Mouse (Mus musculus): ENCODE results near the gene Cfap20.
A peak's percentile ranks its signal among the peaks of the same experiment; 100 is the strongest.

Cfap20 gene

GRCm38 (mm10) chr8:95434686-95435439, at the start of gene Cfap20:
Gene Cfap20 (minus strand): TSS chr8:95434869.
- peak; percentile 99 for DNase-seq (ENCODE audit: low spot score)

- DNase-seq (ENCODE audit: low spot score), result no peak
These were observed 35.3 kb upstream of the Cfap20 start for GRCm38 (mm10) chr8:95470008-95470407.

- no peak for DNase-seq (ENCODE audit: low spot score)
These were observed 34.3 kb upstream of the Cfap20 start for GRCm38 (mm10) chr8:95468995-95469394.

- DNase-seq (ENCODE audit: low spot score), result no peak
These were observed 31.9 kb upstream of the Cfap20 start for GRCm38 (mm10) chr8:95466543-95466942.

- no peak for DNase-seq (ENCODE audit: low spot score)
These were observed 17.8 kb upstream of the Cfap20 start for GRCm38 (mm10) chr8:95452518-95452917.

- no peak for DNase-seq (ENCODE audit: low spot score)
These were observed 15.6 kb upstream of the Cfap20 start for GRCm38 (mm10) chr8:95450271-95450670.

- no peak for DNase-seq (ENCODE audit: low spot score)
These were observed 13.0 kb upstream of the Cfap20 start for GRCm38 (mm10) chr8:95447661-95448060.

GRCm38 (mm10) chr8:95445042-95445441, 10.4 kb upstream of the Cfap20 start:
- no peak for DNase-seq (ENCODE audit: low spot score)

GRCm38 (mm10) chr8:95441491-95442039, 6.9 kb upstream of the Cfap20 start:
- no peak for DNase-seq (ENCODE audit: low spot score)

GRCm38 (mm10) chr8:95440168-95440709, 5.6 kb upstream of the Cfap20 start:
- no peak for DNase-seq (ENCODE audit: low spot score)

GRCm38 (mm10) chr8:95439421-95439820, 4.8 kb upstream of the Cfap20 start:
- DNase-seq (ENCODE audit: low spot score), result no peak

- no peak for DNase-seq (ENCODE audit: low spot score)
These were observed 2.8 kb upstream of the Cfap20 start for GRCm38 (mm10) chr8:95437341-95437992.

- DNase-seq (ENCODE audit: low spot score), result no peak
These were observed 1.3 kb upstream of the Cfap20 start for GRCm38 (mm10) chr8:95435930-95436329.

- no peak for DNase-seq (ENCODE audit: low spot score)
These were observed 802 bp upstream of the Cfap20 start for GRCm38 (mm10) chr8:95435471-95435870.

- no peak for DNase-seq (ENCODE audit: low spot score)
These were observed 436 bp downstream of the Cfap20 start for GRCm38 (mm10) chr8:95434233-95434632.

- no peak for DNase-seq (ENCODE audit: low spot score)
These were observed 1.5 kb downstream of the Cfap20 start for GRCm38 (mm10) chr8:95433124-95433523.

GRCm38 (mm10) chr8:95432471-95432870, 2.2 kb downstream of the Cfap20 start:
- no peak for DNase-seq (ENCODE audit: low spot score)

GRCm38 (mm10) chr8:95429945-95430344, 4.7 kb downstream of the Cfap20 start:
- DNase-seq (ENCODE audit: low spot score), result peak; percentile 48

GRCm38 (mm10) chr8:95427594-95428535, 6.8 kb downstream of the Cfap20 start:
- peak; percentile 88 for DNase-seq (ENCODE audit: low spot score)

- peak; percentile 51 for DNase-seq (ENCODE audit: low spot score)
These were observed 7.8 kb downstream of the Cfap20 start for GRCm38 (mm10) chr8:95426781-95427281.

- peak; percentile 20 for DNase-seq (ENCODE audit: low spot score)
These were observed 10.0 kb downstream of the Cfap20 start for GRCm38 (mm10) chr8:95424682-95425081.

Measured in lung, postnatal 25 days (tissue).